Mouse (Mus musculus) limb, embryonic 12.5 days (tissue): ENCODE results near the gene Sf3a3. TPM values are rescaled to one million over a fixed set of nuclear protein-coding genes. Genes with fewer than 3 reads are reported as not detected.
A peak's percentile ranks its signal among the peaks of the same experiment; 100 is the strongest.

ENCODE experiments used
- ATAC-seq: fragments of 200-750 bp; cut with Nextera tagmentation; 2 replicates; pipeline ENCODE4 v1.8.0; 2017; ENCODE audit warnings: low read depth, moderate TSS enrichment; ENCODE audit not compliant: insufficient number of reproducible peaks, insufficient read depth, low FRiP score, low TSS enrichment
- H3K27ac ChIP-seq: fragments of 300-500 bp; sonication (generic); 2 replicates; pipeline ENCODE4 v1.5.1; 2016; ENCODE audit warnings: mild to moderate bottlenecking, moderate library complexity
- H3K27me3 ChIP-seq: fragments of 300-500 bp; sonication (generic); 2 replicates; pipeline ENCODE4 v1.6.1; 2016; ENCODE audit warnings: mild to moderate bottlenecking, moderate library complexity
- H3K36me3 ChIP-seq: fragments of 300-500 bp; sonication (generic); 2 replicates; pipeline ENCODE4 v1.6.1; 2016; ENCODE audit warnings: mild to moderate bottlenecking, moderate library complexity
- H3K4me1 ChIP-seq: fragments of 300-500 bp; sonication (generic); replicated peaks from 2 replicates; pipeline ENCODE4 v1.6.1; 2016
- H3K4me2 ChIP-seq: fragments of 300-500 bp; sonication (generic); 2 replicates; pipeline ENCODE4 v1.6.1; 2016; ENCODE audit warnings: mild to moderate bottlenecking, moderate library complexity
- H3K4me3 ChIP-seq: fragments of 300-500 bp; sonication (generic); replicated peaks from 2 replicates; pipeline ENCODE4 v1.5.1; 2016; ENCODE audit warnings: mild to moderate bottlenecking
- H3K9ac ChIP-seq: fragments of 300-500 bp; sonication (generic); replicated peaks from 2 replicates; pipeline ENCODE4 v1.6.1; 2016; ENCODE audit warnings: mild to moderate bottlenecking, moderate library complexity
- H3K9me3 ChIP-seq: fragments of 300-500 bp; sonication (generic); 2 replicates; pipeline ENCODE4 v1.6.1; 2016; ENCODE audit warnings: mild to moderate bottlenecking, moderate library complexity
- WGBS: fragments of 180-500 bp; shearing (Covaris S2); methylation state at CpG from one replicate; pipeline ENCODE4 v1.1.7; 2016; 5-methylcytosine and 5-hydroxymethylcytosine counted together
- polyA plus RNA-seq: library from polyadenylated mRNA; unstranded; fragments of >200 nt; fragmentation: Nextera tagmentation; extraction: Ambion mirVana; gene quantifications from 2 replicates; pipeline ENCODE4 v1.2.1, GENCODE M21; 2016

Sf3a3 gene
- polyA plus RNA-seq, 1 experiment from 2014 or later, result 221 TPM

DNA sequence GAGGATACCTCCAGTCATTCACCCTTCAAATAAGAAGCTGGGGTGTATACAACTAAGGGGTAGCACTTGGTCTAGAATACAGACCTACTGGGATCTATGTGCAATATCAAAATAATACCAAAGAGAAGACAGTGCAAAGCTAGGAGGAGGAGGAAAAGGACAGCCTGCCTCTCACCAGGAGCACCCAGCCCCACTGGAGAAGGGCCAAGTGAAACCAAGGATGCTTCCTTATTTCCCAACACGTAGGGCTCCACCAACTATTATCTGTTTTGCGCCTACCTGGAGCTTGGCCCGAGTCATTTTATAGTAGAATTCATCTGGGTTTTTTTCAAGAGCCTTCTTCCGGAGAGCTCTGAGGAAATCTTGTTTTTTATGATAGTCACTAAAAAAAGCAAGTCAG, 31.1 kb upstream of the Sf3a3 start:
- H3K4me1 ChIP-seq, result no peaks in the 10 kb centered on the region
- no peak for ATAC-seq
- no peaks in the 10 kb centered on the region for H3K9me3 ChIP-seq
- 90% methylated on average over 4 of the region's 4 CpGs for WGBS
- no peak overlapping the region for H3K4me3 ChIP-seq
- H3K4me2 ChIP-seq, result no peak overlapping the region
- no peak overlapping the region for H3K9ac ChIP-seq
- H3K27me3 ChIP-seq, result no peaks in the 10 kb centered on the region
- no peak overlapping the region for H3K27ac ChIP-seq
- peaks cover 79% of the 10 kb centered on the region for H3K36me3 ChIP-seq

- Histone ChIP-seq H3K27me3 (no peaks in the 10 kb centered on the region), H3K9me3 (no peaks in the 10 kb centered on the region), H3K27ac (no peak overlapping the region), H3K4me1 (no peaks in the 10 kb centered on the region), H3K4me3 (no peak overlapping the region), H3K9ac (no peak overlapping the region), H3K36me3 (peaks cover 64% of the 10 kb centered on the region), H3K4me2 (no peak overlapping the region)
- WGBS, result 77% methylated on average over 4 of the region's 4 CpGs
- no peak for ATAC-seq
Measured at GRCm38 (mm10) chr4:124685004-124685403, 29.6 kb upstream of the Sf3a3 start.

- peaks cover 60% of the 10 kb centered on the region for H3K36me3 ChIP-seq
- no peak for ATAC-seq
- H3K27me3 ChIP-seq, result no peaks in the 10 kb centered on the region
- no peak overlapping the region for H3K4me2 ChIP-seq
- H3K4me1 ChIP-seq, result no peaks in the 10 kb centered on the region
- no peak overlapping the region for H3K4me3 ChIP-seq
- H3K9me3 ChIP-seq, result no peaks in the 10 kb centered on the region
- WGBS, result 84% methylated on average over 8 of the region's 8 CpGs
- no peak overlapping the region for H3K9ac ChIP-seq
- H3K27ac ChIP-seq, result no peak overlapping the region
Measured at GRCm38 (mm10) chr4:124685453-124685852, 29.1 kb upstream of the Sf3a3 start.

DNA sequence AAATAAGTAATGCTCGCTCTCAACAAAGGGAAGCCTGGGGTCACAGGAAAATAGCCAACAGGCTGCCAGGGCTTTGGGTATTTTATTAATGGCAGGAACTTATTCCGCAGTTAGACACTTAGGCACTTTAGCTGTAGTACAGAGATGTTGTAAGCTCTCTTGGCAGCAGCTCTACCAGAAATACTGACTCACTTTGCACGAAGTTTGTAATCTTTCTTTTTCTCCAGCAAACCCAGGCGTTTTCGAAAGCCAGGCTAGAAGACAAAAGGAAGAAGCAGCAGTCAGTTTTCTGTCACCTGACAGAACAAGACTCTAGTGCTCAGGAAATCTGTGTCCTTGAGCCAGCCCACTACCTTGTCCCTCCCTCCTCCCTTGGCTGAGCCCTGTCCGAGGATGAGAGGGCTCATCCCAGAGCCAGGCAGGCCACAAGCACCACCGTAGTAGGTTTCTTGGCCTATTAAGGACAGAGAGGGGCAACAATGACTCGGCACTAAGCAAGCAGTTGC, 28.6 kb upstream of the Sf3a3 start:
- H3K36me3 ChIP-seq, result peaks cover 55% of the 10 kb centered on the region
- 83% methylated on average over 8 of the region's 8 CpGs for WGBS
- no peak for ATAC-seq
- no peaks in the 10 kb centered on the region for H3K9me3 ChIP-seq
- no peaks in the 10 kb centered on the region for H3K27me3 ChIP-seq
- no peak overlapping the region for H3K4me3 ChIP-seq
- H3K4me1 ChIP-seq, result 0 out of 2 replicates have a peak, but pooled peaks cover 4% of the 10 kb centered on the region
- H3K27ac ChIP-seq, result no peak overlapping the region
- no peak overlapping the region for H3K9ac ChIP-seq
- no peak overlapping the region for H3K4me2 ChIP-seq

DNA sequence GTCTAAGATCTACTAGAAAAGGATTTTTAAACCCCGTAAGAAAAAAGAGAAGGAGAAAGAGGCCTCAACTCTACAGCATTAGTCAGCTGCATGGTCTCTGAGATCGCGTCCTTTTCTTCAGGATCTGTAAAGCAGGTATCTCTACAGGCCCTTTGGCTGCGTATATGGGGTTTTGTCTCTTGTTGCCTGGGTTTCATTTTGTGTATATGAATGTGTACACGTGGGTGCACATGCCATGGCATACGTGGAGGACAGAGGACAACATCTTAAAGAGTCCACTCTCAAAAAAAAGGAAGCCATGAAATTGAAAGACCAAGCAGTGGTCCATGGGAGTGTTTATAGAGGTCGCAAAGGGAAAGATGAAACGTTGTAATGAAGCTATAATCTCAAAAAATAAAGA, 23.1 kb upstream of the Sf3a3 start:
- no peak overlapping the region for H3K4me2 ChIP-seq
- no peak overlapping the region for H3K4me3 ChIP-seq
- no peak overlapping the region for H3K27ac ChIP-seq
- peaks cover 24% of the 10 kb centered on the region for H3K4me1 ChIP-seq
- no peak for ATAC-seq
- WGBS, result 90% methylated on average over 8 of the region's 8 CpGs
- H3K9me3 ChIP-seq, result no peaks in the 10 kb centered on the region
- no peak overlapping the region for H3K9ac ChIP-seq
- peaks cover 5% of the 10 kb centered on the region for H3K27me3 ChIP-seq
- peaks cover 10% of the 10 kb centered on the region; the same call in 1 of the 2 replicates for H3K36me3 ChIP-seq

- WGBS, result 68% methylated on average over 3 of the region's 3 CpGs
- Histone ChIP-seq H3K27me3 (peaks cover 5% of the 10 kb centered on the region), H3K27ac (no peak overlapping the region), H3K4me2 (peak overlapping the region; percentile 70), H3K9me3 (no peaks in the 10 kb centered on the region), H3K4me1 (peaks cover 24% of the 10 kb centered on the region), H3K9ac (peak overlapping the region; percentile 85), H3K36me3 (peaks cover 6% of the 10 kb centered on the region; the same call in 1 of the 2 replicates), H3K4me3 (peak overlapping the region; percentile 75)
- no peak for ATAC-seq
Measured at GRCm38 (mm10) chr4:124692416-124692861, 22.1 kb upstream of the Sf3a3 start.

- peak; percentile 91 for ATAC-seq
- H3K4me1 ChIP-seq, result peaks cover 24% of the 10 kb centered on the region
- H3K4me3 ChIP-seq, result peak within 1 kb of the TSS; percentile 75
- peaks cover 4% of the 10 kb centered on the region; the same call in 1 of the 2 replicates for H3K36me3 ChIP-seq
- H3K9ac ChIP-seq, result peak within 1 kb of the TSS; percentile 85
- no peaks in the 10 kb centered on the region for H3K9me3 ChIP-seq
- H3K27me3 ChIP-seq, result peaks cover 5% of the 10 kb centered on the region
- peak within 1 kb of the TSS; percentile 69 for H3K27ac ChIP-seq
- under 1% methylated on average over 43 of the region's 43 CpGs for WGBS
- H3K4me2 ChIP-seq, result peak within 1 kb of the TSS; percentile 70
Measured at GRCm38 (mm10) chr4:124693135-124693894, 21.3 kb upstream of the Sf3a3 start, which contains the start of gene Utp11. Gene Utp11, minus strand, starts transcription at chr4:124693600.

DNA sequence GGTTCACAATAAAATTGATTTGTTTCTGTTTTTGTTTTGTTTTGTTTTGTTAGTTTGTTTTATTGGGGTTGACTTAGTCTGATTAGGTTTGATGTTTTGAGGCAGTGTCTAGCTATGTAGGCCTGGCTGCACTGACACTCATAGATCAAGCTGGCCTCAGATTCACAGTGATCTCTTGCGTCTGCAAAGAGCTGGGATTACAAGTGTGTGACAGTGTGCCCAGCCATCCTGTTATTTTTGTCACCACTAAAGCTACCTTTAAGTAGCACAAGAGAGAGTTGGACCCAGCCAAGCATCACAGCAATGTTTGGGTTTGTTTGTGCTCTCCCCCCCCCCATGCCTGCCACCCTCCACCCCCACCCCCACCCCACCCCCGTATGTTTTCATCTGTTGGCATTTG, 20.0 kb upstream of the Sf3a3 start:
- Histone ChIP-seq H3K9me3 (no peaks in the 10 kb centered on the region), H3K4me2 (no peak overlapping the region), H3K9ac (no peak overlapping the region), H3K27ac (no peak overlapping the region), H3K36me3 (peaks cover 4% of the 10 kb centered on the region; the same call in 1 of the 2 replicates), H3K4me3 (no peak overlapping the region), H3K4me1 (peaks cover 25% of the 10 kb centered on the region), H3K27me3 (peaks cover 5% of the 10 kb centered on the region)
- 71% methylated on average over 2 of the region's 2 CpGs for WGBS
- no peak for ATAC-seq

- WGBS, result 7% methylated on average over 18 of the region's 18 CpGs
- Histone ChIP-seq H3K9ac (0 out of 2 replicates have a peak overlapping the region, but pooled peaks have one; percentile 12), H3K4me3 (no peak overlapping the region; the same call in 1 of the 2 replicates), H3K4me1 (peaks cover 28% of the 10 kb centered on the region), H3K27me3 (peaks cover 5% of the 10 kb centered on the region), H3K27ac (0 out of 2 replicates have a peak overlapping the region, but pooled peaks have one; percentile 29), H3K36me3 (0 out of 2 replicates have a peak, but pooled peaks cover 4% of the 10 kb centered on the region), H3K9me3 (no peaks in the 10 kb centered on the region), H3K4me2 (peak overlapping the region; percentile 42)
- ATAC-seq, result no peak
Measured at GRCm38 (mm10) chr4:124695786-124696516, 18.6 kb upstream of the Sf3a3 start.

- WGBS, result 3% methylated on average over 6 of the region's 6 CpGs
- peak overlapping the region; percentile 84 for H3K4me2 ChIP-seq
- peaks cover 5% of the 10 kb centered on the region for H3K27me3 ChIP-seq
- H3K9ac ChIP-seq, result peak overlapping the region; percentile 95; the same call in 1 of the 2 replicates
- ATAC-seq, result no peak
- no peaks in the 10 kb centered on the region for H3K9me3 ChIP-seq
- H3K4me3 ChIP-seq, result peak overlapping the region; percentile 97
- peaks cover 56% of the 10 kb centered on the region for H3K4me1 ChIP-seq
- H3K27ac ChIP-seq, result peak overlapping the region; percentile 97
- no peaks in the 10 kb centered on the region for H3K36me3 ChIP-seq
Measured at GRCm38 (mm10) chr4:124699791-124700190, 14.8 kb upstream of the Sf3a3 start.
